Mouse (Mus musculus) lung, postnatal 14 days (tissue): ENCODE results near the gene Cox8b.

Experiments used
- DNase-seq: peaks from one replicate; pipeline ENCODE4 v3.0.0; 2021

The Cox8b gene

DNA sequence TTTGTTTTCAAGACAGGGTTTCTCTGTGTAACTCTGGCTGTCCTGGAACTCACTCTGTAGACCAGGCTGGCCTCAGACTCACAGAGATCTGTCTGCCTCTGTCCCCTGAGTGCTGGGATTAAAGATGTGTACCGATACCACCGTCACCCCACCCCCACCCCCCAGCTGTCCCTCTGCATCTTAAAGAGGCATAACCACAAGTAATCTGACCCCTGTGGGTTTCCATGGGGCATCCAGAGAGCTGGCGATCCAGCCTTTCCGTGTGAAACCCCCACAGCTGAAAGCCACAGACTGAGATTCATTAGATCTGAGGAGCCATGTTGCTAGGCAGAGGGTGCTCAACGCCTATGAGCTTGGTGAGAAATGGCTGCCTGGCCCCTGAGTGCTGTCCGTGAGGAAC lies 40.2 kb downstream of the Cox8b start:
- DNase-seq, result no peak

DNA sequence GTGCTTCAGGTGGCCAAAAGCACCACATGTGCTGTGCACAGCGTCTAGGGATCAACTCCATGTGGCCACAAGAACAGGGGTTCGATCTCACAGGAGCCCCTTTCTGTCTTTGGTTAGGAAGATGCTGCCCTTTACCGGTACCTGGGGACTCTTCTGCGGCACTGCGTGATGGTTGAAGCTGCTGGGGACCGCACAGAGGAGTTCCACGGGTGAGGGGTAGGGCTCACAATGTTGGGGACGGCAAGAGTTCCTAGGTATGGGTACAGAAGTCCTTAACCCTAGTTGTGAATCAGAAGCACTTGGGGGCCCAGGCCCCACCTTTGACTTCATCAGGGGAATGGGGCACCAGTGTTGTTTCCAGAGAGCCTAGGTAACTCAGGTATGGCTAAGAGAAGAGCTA lies 41.5 kb downstream of the Cox8b start:
- DNase-seq, result no peak

DNA sequence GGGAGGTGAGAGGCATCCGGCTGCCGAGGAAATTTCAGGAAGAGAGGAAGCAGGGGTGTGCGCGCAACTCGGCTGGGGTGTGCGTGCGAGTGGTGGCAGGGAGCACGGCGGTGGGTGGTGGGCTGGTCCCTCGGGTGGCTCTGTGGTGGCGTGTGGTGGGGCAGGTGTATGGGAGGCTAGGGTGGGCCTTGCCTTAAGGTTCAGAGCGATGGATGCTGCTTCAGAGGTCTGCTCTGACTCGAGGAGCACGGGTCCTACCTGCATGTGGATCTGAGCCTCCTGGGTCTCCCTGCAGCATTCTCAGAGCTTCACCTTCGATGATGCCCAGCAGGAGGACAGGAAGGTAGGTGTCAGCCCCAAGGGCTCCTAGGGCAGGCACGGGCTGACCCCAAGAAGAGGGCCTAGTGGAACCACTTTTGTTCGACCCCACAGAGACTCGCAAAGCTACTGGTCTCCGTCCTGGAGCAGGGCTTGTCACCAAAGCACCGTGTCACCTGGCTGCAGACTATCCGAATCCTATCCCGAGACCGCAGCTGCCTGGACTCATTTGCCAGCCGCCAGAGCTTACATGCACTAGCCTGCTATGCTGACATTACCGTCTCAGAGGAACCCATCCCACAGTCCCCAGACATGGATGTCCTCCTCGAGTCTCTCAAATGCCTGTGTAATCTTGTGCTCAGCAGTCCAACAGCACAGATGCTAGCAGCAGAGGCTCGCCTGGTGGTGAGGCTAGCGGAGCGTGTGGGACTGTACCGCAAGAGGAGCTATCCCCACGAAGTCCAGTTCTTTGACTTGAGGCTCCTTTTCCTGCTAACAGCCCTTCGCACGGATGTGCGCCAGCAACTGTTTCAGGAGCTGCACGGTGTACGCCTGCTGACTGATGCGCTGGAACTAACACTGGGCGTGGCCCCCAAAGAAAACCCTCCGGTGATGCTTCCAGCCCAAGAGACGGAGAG lies 42.4 kb downstream of the Cox8b start, which contains the start of gene Bet1l:
Bet1l (minus strand) TSS at position 28 of the 956 bp plus-strand sequence.
- DNase-seq, result no peak

DNA sequence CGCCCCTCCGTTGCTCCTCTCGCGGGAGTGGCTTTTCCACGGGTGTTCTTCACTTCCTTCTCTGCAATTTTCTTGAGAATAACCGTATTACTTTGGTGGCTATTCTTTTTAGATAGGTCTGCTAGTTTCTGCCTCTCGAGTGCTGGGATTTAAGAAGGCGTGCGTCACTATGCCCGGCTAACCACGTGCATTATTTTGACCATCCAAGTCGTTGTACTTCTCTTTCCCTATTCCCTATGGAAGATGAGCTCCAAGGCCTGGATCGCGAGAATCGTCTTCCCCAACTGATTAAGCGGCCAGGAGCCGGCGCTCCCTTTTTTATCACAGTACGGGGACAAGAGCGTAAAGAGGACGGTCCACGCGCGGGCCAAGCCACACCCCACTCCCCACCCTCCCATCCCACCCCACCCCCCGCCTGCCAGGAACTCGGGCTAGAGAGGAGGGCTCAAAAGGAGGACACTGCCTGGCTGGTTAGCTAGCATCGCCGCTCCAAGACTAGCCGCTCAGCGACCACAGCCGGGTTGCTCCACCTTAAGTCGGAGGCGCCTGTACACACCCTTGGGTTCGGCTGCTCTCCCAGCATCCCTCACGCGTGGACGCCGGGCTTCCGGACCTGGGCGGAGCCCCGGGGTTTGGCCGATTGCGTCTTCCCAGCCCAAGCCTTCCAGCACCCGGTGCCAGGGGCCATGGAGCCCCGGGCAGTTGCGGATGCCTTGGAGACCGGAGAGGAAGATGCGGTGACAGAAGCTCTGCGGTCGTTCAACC lies 43.3 kb downstream of the Cox8b start, which contains the start of gene Ric8a:
Ric8a (plus strand) TSS at position 173 of the 765 bp plus-strand sequence.
- peak; percentile 91 for DNase-seq

DNA sequence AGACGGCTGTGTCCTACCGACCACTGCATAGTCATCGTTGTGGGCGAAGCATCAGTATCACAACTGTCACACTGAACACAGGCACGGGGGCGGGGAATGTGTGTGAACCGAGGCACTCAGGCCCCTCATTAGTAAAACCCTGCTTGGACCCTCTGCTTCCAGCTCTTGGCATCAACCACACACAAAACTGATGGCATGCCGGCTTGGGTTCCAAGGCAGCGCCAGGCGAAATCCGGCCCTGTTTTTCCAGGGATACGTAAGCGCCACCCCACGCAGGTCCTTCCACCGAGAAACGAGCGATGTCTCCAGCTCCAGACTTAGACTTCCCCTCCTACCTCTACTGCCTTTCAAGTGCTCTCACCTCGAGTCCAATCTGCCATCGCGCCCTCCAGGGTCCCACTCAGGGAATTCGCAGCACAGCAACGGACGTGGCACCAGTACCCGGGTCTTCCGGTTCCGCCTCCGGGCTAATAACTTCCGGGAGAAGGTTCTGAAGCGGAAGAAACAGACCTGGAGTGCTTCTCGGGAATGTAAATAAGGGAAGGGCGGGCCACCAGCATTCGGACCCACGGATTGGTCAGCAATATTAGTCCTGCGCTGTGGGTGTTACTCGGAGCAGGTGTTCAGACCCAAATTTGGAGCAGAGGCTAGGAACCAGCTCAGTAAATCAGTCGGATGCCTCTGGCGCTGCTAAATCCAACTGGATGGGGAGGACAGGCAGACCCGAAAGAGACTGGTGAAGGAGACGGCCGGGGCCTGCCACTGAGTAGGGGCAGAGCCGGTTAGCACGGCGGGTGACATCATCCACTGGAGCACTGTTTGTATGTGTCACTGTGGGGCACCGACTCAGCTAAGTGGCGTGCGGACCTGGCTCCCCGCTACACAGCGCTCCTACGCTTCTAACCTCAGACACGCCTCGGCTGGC lies 44.1 kb downstream of the Cox8b start, which contains the start of gene Gm45785:
Gm45785 (minus strand) TSS at position 472 of the 925 bp plus-strand sequence.
- peak; percentile 83 for DNase-seq

DNA sequence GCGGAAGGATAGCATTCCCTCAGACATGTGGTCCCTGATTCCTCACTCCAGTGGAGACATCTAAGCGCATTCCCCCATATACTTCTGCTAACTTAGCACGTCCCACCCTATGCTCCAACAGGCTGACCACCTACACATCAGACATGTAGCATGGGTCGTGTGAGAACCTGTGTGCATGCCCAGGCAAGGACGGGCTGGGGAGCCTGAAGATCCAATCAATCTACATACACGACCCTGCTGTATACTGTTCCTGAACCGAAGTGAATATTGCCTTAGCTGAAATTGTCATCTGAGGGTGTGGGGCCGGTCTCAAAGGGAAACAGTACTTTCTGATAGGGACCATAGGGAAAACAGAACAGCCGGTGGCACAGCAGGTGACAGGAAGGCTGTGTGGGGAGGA lies 45.1 kb downstream of the Cox8b start:
- no peak for DNase-seq

DNA sequence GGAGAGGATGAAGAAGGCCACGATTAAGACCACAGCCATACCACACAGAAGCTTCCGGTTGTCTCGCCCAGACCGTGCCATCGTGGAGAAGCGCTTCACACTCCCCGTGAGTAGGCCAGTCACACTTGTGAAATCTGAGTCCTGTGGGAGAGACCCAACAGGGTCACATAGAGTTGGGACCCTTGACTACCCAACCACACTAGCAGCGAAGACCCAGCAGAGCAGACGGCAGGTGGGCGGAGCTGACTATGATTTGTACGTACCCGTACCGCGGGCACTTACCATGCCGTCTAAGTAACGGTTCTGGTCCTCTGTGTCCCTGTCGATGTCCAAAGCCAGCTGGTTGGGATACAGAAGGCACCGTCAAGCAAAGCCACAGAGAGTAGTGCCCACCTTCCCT lies 45.8 kb downstream of the Cox8b start:
- DNase-seq, result no peak

DNA sequence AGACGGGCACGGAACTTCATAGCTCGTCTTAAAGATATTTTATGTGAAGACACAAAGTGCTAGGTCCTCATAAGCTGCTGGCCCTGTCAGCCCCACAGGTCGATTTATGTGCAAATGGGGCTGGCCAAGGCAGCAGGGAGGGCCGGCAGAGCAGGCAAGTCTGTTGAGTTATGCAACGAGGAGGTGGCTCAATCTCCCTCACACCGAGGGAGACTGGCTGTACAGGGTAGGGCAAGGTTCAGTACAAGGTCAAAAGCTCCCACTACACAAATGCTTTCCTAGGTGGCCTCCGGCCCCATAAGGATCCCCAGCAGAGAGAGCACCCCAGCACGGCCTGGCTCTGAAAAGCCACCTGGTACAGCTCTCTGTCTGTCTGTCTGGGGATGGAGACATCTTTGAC lies 46.9 kb downstream of the Cox8b start:
- DNase-seq, result no peak

DNA sequence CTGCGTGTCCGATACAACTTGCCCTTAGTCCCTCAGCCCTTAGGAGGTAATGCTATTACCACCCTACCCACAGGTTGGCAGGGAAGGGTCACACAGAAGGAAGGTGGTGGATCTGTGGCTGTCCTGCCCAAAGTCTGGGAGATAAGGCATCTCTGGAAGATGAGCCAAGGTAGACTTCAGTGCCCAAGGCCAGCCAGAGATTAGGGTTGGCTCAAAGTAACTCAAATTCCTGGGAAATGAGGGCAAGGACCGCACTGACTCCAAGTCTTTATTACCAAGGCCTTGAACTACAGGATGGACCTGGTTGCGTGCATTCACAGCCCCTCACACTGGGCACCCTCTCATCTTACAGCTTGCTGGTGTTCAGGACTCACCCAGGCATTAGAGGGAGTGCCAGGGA lies 48.3 kb downstream of the Cox8b start:
- no peak for DNase-seq
